Mouse (Mus musculus) G1E (cell line): ENCODE measurements around the gene Bud23.

Experiments
- CTCF ChIP-seq: IDR thresholded peaks from 2 replicates; pipeline ENCODE4 v1.5.1; 2012; ENCODE audit warnings: low read depth, low read length, inconsistent platforms, mixed read lengths
- GATA1 ChIP-seq: IDR thresholded peaks from 2 replicates; pipeline ENCODE4 v1.6.1; 2012; ENCODE audit warnings: borderline replicate concordance, low read length, inconsistent platforms, mixed read lengths
- GATA2 ChIP-seq: IDR thresholded peaks from 2 replicates; pipeline ENCODE4 v1.6.1; 2012; ENCODE audit warnings: low read depth, low read length, inconsistent platforms, borderline replicate concordance
- TAL1 ChIP-seq: conservative IDR thresholded peaks from 2 replicates; pipeline ENCODE4 v1.6.1; 2012; ENCODE audit warnings: low read depth, low read length, inconsistent platforms, mixed read lengths

GRCm38 (mm10) chr5:135044575-135044974 is 20.2 kb downstream of the Bud23 start:
- TF ChIP-seq CTCF: no peak
- TF ChIP-seq GATA1: no peak
- TF ChIP-seq TAL1: no peak
- TF ChIP-seq GATA2: no peak
